ENCODE assay signal across 16 mouse cellular contexts in genomic region chr2:9887636-9888035, GRCm38 (mm10). TPM values are rescaled to one million over a fixed set of nuclear protein-coding genes. Genes with fewer than 3 reads are reported as not detected.
DNase-seq lines count a peak whose midpoint lies in the region; ATAC-seq and TF ChIP-seq lines count a peak whose summit lies in the region.
"Had no signal": no experiment of that assay in that cellular context is flagged by ENCODE, and none has a peak within 500 bp of the region (broad histone marks: within the 10 kb centered on the region; RNA-seq: fewer than 3 reads in every experiment).

No protein-coding gene starts in this region.

- no peak for TF ChIP-seq CTCF in midbrain, postnatal 0 days (IDR thresholded peaks at IDR 0.05)

- H3K9ac ChIP-seq in kidney, embryonic 15.5 days, result peak overlapping the region; percentile 37; the same call in 1 of the 2 replicates
- no peak overlapping the region for H3K9ac ChIP-seq in hindbrain, embryonic 16.5 days (ENCODE audit: low read depth, low read length)
- H3K9ac ChIP-seq in midbrain, postnatal 0 days (replicated peaks; ENCODE audit: low read length, poor library complexity, severe bottlenecking), result peak overlapping the region; percentile 61
- H3K9ac ChIP-seq: liver, embryonic 14.5 days; stomach, embryonic 15.5 days had no signal

- ATAC-seq in kidney, embryonic 15.5 days (replicated peaks; ENCODE audit: low FRiP score), result peak; percentile 52; the same call in 1 of the 2 replicates
- peak; percentile 43; the same call in 1 of the 2 replicates for ATAC-seq in hindbrain, embryonic 16.5 days
- peak; percentile 29; the same call in 1 of the 2 replicates for ATAC-seq in midbrain, postnatal 0 days (ENCODE audit: low FRiP score)

- H3K36me3 ChIP-seq in kidney, embryonic 15.5 days, result no peaks in the 10 kb centered on the region
- H3K36me3 ChIP-seq in hindbrain, embryonic 16.5 days (ENCODE audit: control insufficient read depth, insufficient read depth, low read length), result no peaks in the 10 kb centered on the region
- no peaks in the 10 kb centered on the region for H3K36me3 ChIP-seq in midbrain, postnatal 0 days (ENCODE audit: insufficient read depth, low read length)
- H3K36me3 ChIP-seq: stomach, embryonic 15.5 days had no signal

- no peak for DNase-seq in kidney, adult 9 months
- DNase-seq in embryo, embryonic 11 days, result peak; percentile 42
- DNase-seq in midbrain, postnatal 0 days (ENCODE audit: low spot score), result no peak
- DNase-seq in ovary, adult 18-20 months (ENCODE audit: low spot score), result no peak
- DNase-seq in heart, adult 9 months (ENCODE audit: low spot score in 2 of 2), result no peak
- DNase-seq in cerebellum, adult 18-20 months, result no peak
- DNase-seq: adrenal gland, postnatal 14 days; cerebellum, adult 9-10 months; heart, adult 18-20 months; thymus, postnatal 36 days had no signal

- 0% methylated on average over 7 of the region's 7 CpGs for WGBS in kidney, embryonic 15.5 days
- WGBS in hindbrain, embryonic 16.5 days, result under 1% methylated on average over 7 of the region's 7 CpGs
- 2% methylated on average over 7 of the region's 7 CpGs for WGBS in midbrain, postnatal 0 days

- peak overlapping the region; percentile 65 for H3K27ac ChIP-seq in kidney, embryonic 15.5 days
- H3K27ac ChIP-seq in hindbrain, embryonic 16.5 days (ENCODE audit: low read depth, low read length), result no peak overlapping the region
- peak overlapping the region; percentile 83 for H3K27ac ChIP-seq in midbrain, postnatal 0 days (ENCODE audit: low read depth, low read length)
- H3K27ac ChIP-seq: liver, embryonic 14.5 days; stomach, embryonic 15.5 days had no signal

- H3K4me2 ChIP-seq in kidney, embryonic 15.5 days, result peak overlapping the region; percentile 38
- peak overlapping the region; percentile 10; the same call in 1 of the 2 replicates for H3K4me2 ChIP-seq in hindbrain, embryonic 16.5 days (ENCODE audit: low read length)
- H3K4me2 ChIP-seq in midbrain, postnatal 0 days (ENCODE audit: low read depth, low read length, poor library complexity, severe bottlenecking), result peak overlapping the region; percentile 71
- H3K4me2 ChIP-seq: stomach, embryonic 15.5 days had no signal

- H3K9me3 ChIP-seq in kidney, embryonic 15.5 days (replicated peaks), result no peaks in the 10 kb centered on the region
- H3K9me3 ChIP-seq in hindbrain, embryonic 16.5 days (ENCODE audit: control insufficient read depth, low read length), result no peaks in the 10 kb centered on the region
- H3K9me3 ChIP-seq in midbrain, postnatal 0 days (ENCODE audit: low read length), result no peaks in the 10 kb centered on the region
- H3K9me3 ChIP-seq: stomach, embryonic 15.5 days had no signal

- peaks cover 30% of the 10 kb centered on the region for H3K4me1 ChIP-seq in kidney, embryonic 15.5 days
- no peaks in the 10 kb centered on the region; the same call in 1 of the 2 replicates for H3K4me1 ChIP-seq in hindbrain, embryonic 16.5 days (ENCODE audit: control insufficient read depth, insufficient read depth, low read depth, low read length)
- no peaks in the 10 kb centered on the region for H3K4me1 ChIP-seq in midbrain, postnatal 0 days (ENCODE audit: insufficient read depth, low read length)

- H3K27me3 ChIP-seq in kidney, embryonic 15.5 days, result peaks cover 95% of the 10 kb centered on the region
- peaks cover 49% of the 10 kb centered on the region for H3K27me3 ChIP-seq in hindbrain, embryonic 16.5 days (replicated peaks; ENCODE audit: control insufficient read depth, insufficient read depth, low read length)
- H3K27me3 ChIP-seq in midbrain, postnatal 0 days (ENCODE audit: insufficient read depth, low read length), result peaks cover 50% of the 10 kb centered on the region

- peak overlapping the region; percentile 55 for H3K4me3 ChIP-seq in kidney, embryonic 15.5 days (replicated peaks)
- H3K4me3 ChIP-seq in hindbrain, embryonic 16.5 days (ENCODE audit: low read length), result no peak overlapping the region; the same call in 1 of the 2 replicates
- H3K4me3 ChIP-seq in midbrain, postnatal 0 days (ENCODE audit: low read depth, low read length), result peak overlapping the region; percentile 43
- H3K4me3 ChIP-seq: stomach, embryonic 15.5 days had no signal

RNA-seq across cellular contexts. Expression of gene 9230102O04Rik, which starts 1.7 kb away (rescaled TPM):
- polyA plus RNA-seq in kidney, embryonic 15.5 days (2015; fragmentation: Nextera tagmentation; extraction: Ambion mirVana), result 4.9 and 6.2 TPM in 2 replicates
- 0.35 and 1.1 TPM in 2 replicates for polyA plus RNA-seq in hindbrain, embryonic 16.5 days (2015; fragmentation: Nextera tagmentation; extraction: Ambion mirVana)
- 0.77 TPM in 1 of 2 replicates, not detected in the other for total RNA-seq in midbrain, postnatal 0 days (2014; rRNA removed)
- 2.2 and 3.6 TPM in 2 replicates for polyA plus RNA-seq in midbrain, postnatal 0 days (2015; fragmentation: Nextera tagmentation; extraction: Ambion mirVana)
- total RNA-seq: adrenal gland, postnatal 14 days; heart, adult 18-20 months; heart, postnatal 25 days; megakaryocyte progenitor cell, adult 5-6 weeks had no signal
- polyA plus RNA-seq: liver, embryonic 14.5 days; stomach, embryonic 15.5 days had no signal

RNA-seq across cellular contexts. Expression of gene Gata3, which starts 2.2 kb away (rescaled TPM):
- 98.5 and 108 TPM in 2 replicates for polyA plus RNA-seq in kidney, embryonic 15.5 days (2015; fragmentation: Nextera tagmentation; extraction: Ambion mirVana)
- 27.2 and 33.8 TPM in 2 replicates for polyA plus RNA-seq in hindbrain, embryonic 16.5 days (2015; fragmentation: Nextera tagmentation; extraction: Ambion mirVana)
- total RNA-seq in midbrain, postnatal 0 days (2014; rRNA removed), result 13.3 and 14.5 TPM in 2 replicates
- 88.9 and 94.6 TPM in 2 replicates for polyA plus RNA-seq in midbrain, postnatal 0 days (2015; fragmentation: Nextera tagmentation; extraction: Ambion mirVana)

RNA-seq across cellular contexts. Expression of gene 4930412O13Rik, which starts 6.6 kb away (rescaled TPM):
- 2.8 and 3.0 TPM in 2 replicates for polyA plus RNA-seq in kidney, embryonic 15.5 days (2015; fragmentation: Nextera tagmentation; extraction: Ambion mirVana)
- polyA plus RNA-seq in hindbrain, embryonic 16.5 days (2015; fragmentation: Nextera tagmentation; extraction: Ambion mirVana), result 0.28 and 0.47 TPM in 2 replicates
- total RNA-seq in midbrain, postnatal 0 days (2014; rRNA removed), result 0.11 and 0.66 TPM in 2 replicates
- 2.0 TPM in 2 replicates for polyA plus RNA-seq in midbrain, postnatal 0 days (2015; fragmentation: Nextera tagmentation; extraction: Ambion mirVana)
- total RNA-seq: heart, adult 18-20 months; heart, postnatal 25 days; megakaryocyte progenitor cell, adult 5-6 weeks had no signal
- polyA plus RNA-seq: liver, embryonic 14.5 days; stomach, embryonic 15.5 days had no signal

Comparison
In these comparisons a context has a peak if more than half of its experiments do, and no peak if none do; other contexts are left out.
1. H3K4me2 ChIP-seq: peak in every context shown above with its lines; median percentile 71 in midbrain, postnatal 0 days; 38 in kidney, embryonic 15.5 days; 10 in hindbrain, embryonic 16.5 days.